Mouse (Mus musculus): ENCODE measurements at regions not wholly inside any gene's neighbourhood (a gene's known extent, or its start where the extent isn't known, plus 50 kb on each side); places are given as distances from the start of the nearest gene placed in this dataset.

DNA sequence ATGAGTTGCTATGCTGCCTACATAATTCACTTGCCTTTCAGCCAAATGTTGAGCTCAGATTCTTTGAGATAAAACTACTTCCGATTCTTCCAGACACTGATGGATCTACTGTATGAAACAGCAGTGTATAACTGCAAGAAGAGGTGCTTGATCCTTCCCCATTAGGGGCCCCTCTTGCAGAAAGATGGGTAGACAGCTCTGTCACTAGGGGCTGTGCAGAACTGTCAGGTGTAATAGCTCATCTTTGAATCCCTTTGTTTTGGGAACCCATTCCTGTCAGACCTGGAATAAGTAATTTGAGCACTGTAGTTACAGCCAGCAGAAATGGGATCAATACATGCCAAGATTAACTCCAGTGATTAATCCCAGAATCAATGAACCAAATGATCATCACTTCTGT lies 68.8 kb upstream of the Reg3g start:
- no peak for TF ChIP-seq POLR2A (IDR thresholded peaks at IDR 0.05; ENCODE audit: extremely low read depth, insufficient read depth, low read length)
- TF ChIP-seq CTCF (IDR thresholded peaks at IDR 0.05; ENCODE audit: low read depth, low read length): no peak
